Mouse (Mus musculus) WW6 (cell line): Measurements from ENCODE around the gene Ak4.

ENCODE experiments used
- DNase-seq: peaks from one replicate; pipeline ENCODE4 v3.0.0-alpha.2; 2013; ENCODE audit warnings: low read depth, low spot score

Gene Ak4

DNA sequence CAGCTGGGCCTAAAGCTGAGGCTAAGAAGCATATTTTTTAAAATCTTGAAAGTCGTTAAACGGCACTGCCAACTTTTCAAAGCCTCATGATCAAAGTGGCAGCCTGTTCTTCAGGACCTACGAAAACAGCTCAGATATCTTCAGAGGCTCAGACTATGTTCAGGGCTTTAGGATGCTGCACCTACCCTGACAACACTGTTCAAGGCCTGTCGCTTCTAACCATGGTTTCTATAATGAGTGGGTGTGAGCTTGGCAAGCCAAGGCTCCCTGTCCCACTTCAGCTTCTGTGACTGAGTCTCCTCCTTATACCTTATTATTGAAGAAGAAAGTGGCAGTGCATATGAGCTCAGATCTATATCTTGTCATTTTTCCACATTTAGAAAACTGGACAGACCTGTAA lies 40.3 kb downstream of the Ak4 start:
- DNase-seq = no peak

DNA sequence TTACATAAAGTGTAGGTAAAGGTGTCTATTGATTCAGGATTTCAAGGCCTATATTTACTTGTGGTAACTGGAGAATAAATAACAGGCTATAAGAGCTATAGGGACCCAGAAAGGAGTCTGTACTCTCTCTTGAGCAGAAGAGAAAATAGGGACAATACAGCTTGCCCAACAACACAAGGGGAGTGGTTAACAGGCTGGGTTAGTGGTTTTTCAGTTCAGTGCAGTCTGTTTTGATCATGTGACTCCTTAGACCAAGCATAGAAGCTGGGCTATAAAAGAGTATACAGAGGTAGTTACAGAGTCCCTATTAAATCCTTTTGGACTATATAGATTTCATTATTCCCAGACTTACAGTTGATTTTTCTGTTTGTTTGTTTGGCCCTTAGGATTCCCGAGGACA lies 41.0 kb downstream of the Ak4 start:
- DNase-seq = no peak

DNA sequence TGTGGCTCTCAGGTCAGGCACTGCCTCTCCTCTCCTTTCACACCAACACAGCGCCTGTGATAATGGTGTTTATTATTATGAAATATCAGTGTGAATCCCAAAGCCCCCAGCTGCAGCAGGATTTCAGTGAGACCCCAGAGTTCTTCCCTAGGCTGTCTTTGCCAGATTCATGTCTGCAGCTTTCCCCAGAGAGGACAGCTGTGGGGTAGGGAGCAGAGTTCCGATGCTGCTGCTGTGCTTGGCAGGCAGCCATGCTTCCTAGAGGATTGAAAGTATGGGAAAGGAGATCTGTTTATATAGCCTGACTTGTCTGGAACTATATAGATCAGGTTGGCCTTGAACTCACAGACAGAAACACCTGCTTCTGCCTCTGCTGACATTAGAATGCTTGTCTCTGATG lies 43.0 kb downstream of the Ak4 start:
- no peak for DNase-seq

DNA sequence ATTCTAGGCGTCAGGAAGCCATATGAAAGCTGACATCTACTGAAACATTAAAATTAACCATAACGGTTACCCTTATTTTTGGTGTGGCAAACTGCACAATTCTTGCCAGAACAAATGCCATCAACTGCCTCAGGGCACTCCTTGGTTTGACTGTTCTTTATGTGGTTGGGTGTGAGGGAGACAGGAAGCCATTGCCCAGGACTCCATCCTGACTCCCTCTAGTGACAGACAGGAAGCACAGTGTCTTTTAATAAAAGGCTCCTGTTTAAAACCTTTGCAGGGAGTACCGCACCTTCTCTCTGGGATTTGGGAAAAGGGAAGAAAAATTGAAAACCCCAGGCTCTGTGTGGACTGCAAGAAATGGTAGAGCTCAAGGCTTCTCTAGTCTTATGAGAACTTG lies 47.2 kb downstream of the Ak4 start:
- DNase-seq = no peak

DNA sequence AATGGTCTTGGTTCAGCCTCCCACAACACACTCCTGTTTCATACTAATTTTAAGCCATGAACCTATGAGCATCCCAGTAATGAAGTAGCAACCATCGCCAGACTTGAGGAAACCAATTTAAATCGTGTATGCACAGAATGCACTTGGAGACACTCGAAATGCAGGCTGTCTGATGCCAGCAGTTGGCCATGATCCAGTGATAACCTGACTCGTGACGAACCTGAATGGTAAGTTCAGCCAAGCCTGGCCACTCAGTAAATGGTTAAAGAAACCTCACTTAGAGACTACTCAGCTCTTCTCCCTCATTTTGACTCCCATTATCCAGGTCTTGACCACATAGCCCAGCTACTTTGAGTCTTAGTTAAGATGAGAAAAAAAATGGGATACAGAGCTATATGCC lies 50.2 kb downstream of the Ak4 start:
- DNase-seq = no peak

DNA sequence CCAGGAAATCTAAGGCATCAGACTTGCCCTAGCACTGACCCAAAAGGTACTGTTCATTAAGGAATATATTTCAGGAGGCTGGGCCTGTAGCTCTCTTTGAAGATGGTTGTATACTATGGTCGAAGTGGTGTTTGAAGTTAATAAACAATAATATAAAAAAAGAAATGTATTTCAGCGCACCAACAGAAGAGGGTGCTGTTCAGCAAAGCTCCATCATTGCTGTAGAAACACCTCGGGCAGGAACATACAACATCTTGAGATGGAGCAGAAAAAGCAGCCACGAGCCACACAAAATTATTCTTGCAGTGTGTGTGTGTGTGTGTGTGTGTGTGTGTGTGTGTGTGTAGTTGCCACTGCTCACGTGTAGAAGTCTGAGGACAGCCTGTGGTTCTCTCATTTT lies 51.5 kb downstream of the Ak4 start:
- no peak for DNase-seq

DNA sequence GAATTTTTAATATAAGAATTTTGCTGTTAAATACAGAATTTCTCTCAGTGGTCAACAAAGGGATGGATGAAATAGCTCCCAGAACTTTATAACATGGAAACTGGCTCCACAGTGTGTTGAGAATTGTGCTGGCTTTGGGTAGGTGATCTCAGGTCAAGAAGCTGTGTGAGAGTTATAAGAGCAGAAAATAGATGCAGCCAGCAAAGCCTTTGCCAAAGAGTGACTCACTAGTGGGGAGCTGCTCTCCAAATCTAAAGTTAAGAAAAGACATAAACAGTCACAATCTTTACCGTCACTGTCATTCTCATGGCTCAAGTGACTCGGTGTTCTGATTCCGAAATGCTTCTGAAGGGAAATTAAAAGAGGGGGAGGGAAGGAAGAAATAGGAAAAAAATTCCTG lies 53.7 kb downstream of the Ak4 start:
- no peak for DNase-seq

DNA sequence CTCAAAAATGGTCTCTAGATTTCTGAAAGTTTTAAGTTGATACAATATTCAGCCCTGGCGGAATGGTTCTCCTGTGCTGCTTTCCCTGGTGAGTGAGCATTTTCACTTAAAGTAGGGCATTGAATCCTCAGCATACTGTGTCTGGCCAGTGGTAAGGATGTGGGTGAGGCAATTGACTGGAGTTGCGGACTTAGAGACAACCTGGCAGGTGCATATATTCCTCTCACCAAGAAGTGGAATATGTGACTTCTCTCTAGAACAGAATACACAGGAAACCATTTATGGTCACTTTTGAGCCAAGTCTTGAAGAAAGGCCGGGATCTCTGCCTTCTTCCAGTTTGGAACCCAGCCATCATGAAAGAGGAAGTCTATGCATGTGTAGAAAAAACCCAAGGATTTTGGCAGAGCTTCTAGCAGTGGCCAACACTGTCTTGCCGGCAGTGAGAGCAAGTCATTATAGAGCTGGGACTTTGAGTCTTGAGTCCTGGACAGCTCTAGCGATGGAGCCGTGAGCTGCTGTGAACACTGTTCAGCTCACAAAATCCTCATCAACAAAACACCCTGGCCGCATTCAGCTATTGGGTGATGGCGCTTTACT lies 71.3 kb downstream of the Ak4 start:
- DNase-seq = no peak

DNA sequence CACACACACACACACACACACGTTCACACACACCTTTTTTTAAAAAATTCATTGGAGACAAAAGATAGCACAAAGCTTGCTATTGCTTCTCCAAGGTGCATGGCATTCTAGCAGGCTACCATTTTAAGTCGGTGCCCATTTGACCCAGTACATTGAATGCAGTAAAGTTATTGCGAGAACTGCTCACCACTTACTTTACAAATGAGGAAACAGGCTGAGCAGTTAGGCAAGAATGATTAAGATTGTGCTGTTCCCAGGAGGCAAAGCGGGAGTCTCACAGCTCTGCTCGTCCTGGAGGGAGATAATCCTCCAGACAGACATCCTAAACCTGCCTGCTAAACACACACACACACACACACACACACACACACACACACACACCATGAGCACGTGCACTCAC lies 72.6 kb downstream of the Ak4 start:
- no peak for DNase-seq

DNA sequence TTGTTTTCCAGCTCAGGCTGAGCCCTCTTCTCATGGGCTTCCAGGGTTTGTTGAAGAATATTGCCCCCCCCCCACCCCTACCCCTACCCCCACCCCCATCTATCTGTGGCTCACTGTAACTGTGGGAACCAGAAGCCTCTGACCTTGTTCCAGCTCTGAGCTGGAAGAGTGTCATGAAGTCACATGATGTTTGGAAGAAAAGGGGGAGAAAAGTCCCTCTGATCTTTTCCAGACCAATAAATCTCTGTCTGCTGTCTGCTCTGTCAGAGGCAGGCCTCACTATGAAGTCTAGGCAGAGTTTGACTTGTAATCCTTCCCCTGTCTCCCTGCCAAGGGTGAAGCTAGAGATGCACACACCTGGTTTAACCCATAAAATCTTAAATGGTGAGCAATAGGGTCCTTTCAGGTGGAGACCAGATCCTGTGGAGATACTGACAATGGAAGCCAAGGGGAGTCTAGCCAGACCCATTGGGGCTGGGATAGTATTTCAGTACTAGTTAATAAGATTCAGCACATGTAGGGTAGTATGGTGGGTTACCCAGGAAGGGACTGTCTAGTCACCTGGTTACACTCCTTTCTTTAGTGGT lies 74.6 kb downstream of the Ak4 start:
- no peak for DNase-seq

DNA sequence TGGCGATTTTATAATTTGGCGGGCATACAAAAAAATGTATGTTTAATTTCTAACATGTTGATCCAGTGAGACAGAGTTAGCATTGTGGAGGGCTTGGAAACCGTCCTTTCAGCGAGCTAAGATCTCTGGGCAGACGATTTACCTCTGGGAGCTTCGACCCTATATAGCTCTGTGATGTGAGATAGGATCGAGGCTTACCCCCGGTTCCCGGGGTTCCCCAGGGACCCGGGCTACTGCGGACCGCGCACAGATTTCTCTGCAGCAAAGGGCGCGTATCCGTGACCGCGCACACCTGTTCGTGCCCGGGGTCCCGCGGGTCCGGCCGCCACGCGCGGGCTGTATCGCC lies 77.1 kb downstream of the Ak4 start:
- no peak for DNase-seq

DNA sequence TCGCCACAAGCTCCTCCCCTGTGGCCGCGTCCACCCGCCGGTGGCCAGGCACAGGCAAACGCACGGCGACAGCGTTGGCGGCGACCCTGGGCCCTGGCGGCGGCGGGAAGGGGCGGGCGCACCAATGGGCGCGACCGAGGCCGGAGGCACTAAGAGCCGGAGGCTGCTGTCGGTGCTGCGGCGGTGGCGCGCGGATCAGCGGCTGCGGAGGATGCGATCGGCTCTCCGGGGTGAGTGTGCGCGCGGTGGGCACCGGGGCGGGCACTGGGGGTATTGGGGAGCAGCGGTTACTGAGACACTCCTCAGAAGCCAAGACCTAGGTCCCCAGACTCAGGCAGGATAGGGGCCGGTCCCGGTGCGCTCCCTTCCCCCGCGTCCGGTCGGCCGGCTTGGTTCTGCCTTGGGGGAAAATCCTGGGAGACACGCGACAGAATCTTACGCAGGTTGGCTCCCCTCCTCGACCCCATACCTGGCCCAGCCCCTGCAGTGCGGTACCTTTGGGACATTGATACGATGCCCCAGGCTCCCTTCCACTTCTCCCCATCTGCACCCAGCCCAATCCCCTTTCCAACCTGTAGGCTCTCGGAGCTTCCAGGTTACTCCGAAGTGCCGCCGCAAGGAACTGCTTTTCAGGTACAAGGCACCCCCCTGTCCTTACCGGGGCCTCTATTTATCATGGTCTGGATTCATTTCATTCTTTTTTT lies 77.6 kb downstream of the Ak4 start, which contains the start of gene Dnajc6:
Dnajc6 (plus strand) TSS at position 115 of the 704 bp plus-strand sequence.
- DNase-seq = no peak

DNA sequence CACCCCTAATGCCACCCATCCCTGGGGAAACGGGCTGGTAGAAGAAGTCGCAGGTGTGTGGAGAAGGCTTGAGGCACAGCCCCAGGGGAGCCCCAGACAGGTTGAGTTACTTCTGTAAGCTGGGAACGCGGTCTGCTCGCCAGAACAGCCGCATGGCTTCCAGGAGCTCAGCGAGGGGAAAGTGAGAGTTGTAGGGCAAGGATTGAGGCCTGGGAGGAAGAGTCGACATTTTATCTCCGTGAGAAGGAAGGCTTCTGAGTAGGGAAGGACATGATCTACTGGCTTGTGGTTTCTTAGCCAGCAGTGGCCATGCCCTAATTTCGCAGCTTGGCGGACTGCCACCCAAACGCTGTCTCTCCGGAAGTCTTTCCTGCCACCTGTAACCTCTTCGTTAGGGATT lies 78.3 kb downstream of the Ak4 start:
- DNase-seq = no peak

DNA sequence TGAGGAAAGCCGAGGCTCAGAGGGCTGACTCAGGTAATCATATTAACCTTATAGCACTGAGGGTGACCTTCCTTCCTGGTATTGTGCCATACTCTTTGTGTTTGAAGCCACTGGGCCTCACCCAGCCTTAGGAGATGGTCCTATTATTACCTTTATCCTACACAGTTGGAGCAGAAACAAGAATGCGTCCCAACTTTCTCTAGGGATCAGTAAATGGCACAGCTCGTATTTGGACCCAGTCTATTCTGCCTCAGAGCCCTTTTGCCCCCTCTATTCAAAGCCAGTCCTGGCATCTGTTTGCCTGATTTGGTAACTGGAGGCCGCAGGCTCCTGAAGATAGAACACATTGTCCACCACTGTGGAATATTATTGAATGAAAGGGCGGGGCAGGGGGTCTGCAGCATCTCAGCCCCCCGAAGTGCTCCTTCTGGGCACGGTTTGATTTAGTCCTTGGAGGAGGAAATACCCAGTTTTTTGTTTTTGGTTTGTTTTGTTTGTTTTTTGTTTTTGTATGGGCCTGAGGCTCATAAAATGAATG lies 85.5 kb downstream of the Ak4 start:
- DNase-seq = no peak

DNA sequence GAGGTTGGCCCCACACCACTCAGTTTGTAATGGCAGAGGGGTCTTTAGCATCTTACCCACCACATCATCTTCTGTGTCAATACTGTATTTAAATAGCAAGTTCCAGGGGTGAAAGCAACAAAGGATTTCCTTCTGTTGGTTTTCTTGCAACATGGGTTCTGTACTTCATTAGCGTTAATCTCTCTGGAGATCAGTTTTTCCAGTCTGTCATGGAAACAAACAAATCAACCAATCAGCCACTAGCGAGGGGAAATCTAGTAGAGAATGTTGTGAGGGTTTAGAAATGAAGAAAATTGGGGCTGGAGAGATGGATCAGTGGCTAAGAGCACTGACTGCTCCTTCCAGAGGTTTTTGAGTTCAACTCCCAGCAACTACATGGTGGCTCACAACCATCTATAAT lies 86.9 kb downstream of the Ak4 start:
- no peak for DNase-seq

DNA sequence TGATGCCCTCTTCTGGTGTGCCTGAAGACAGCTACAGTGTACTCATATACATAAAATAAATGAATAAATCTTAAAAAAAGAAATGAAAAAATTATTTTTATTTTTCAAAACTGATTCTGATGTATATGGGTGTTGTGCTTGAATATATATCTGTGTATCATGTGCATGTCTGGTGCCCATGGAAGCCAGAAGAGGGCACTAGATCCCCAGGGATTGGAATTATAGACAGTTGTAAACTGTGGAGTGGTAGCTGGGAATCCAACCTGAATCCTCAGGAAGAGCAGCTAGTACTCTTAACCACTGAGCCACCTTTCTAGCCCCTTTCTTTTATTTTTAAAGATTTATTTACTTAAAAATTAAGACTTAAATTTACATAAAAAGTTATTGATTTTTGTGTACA lies 87.3 kb downstream of the Ak4 start:
- no peak for DNase-seq

DNA sequence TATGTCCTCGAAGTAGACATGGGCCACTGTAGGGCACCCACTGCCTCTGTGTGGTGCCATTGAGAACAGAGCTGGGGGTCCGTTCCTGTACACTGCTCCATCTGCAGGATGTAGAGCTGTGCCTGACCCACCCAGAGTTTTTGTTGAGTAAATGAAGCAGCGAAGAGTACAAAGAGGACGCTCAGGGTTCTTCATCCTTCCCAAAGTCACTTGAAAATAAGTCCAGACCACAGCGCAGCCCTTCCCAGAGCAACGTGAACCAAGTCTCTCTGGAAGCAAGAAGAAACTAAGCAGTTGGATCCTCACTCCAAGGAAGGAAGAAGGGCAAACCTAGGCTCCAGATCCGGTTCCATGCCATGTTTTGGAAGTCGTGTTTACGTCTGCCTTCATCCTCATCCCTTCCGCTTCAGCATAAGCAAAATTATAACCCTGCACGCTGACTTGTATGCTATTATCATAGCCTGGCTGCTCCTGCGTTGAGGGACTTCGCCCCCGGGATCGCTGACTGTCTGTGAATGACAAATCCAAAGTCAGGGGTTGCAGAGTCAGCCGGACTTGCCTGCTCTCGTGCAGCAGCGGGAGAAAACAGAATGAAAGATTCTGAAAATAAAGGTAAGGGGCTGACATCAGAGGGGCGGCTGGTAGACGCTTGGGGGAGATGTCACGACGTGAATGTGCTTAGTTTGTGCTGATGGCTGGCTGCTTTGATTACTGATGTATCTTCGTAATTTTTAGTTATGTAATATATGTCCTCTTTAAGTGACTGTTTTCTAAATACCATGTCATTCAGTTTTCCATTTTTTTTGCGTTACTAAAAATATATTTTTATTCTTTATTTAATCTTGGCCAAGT lies 88.7 kb downstream of the Ak4 start:
- no peak for DNase-seq

DNA sequence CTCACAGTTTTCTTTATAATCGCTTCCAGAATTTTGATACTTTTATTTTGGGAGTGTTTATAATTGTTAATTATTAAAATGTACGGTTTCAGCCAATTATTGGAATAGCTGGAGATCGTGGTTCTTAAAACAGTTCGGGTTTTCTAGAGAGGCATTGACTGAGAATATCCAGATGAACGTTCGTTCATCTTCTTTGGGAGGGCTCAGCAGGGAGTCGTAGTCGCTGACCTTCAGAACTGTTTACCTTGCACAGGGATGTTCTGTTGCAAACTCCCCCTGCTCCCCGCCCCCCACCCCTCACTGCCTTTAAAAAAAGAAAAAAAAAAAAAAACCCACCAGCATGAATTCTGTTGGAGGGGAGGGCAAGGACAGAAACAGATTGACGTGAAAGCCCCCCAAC lies 89.4 kb downstream of the Ak4 start:
- no peak for DNase-seq

DNA sequence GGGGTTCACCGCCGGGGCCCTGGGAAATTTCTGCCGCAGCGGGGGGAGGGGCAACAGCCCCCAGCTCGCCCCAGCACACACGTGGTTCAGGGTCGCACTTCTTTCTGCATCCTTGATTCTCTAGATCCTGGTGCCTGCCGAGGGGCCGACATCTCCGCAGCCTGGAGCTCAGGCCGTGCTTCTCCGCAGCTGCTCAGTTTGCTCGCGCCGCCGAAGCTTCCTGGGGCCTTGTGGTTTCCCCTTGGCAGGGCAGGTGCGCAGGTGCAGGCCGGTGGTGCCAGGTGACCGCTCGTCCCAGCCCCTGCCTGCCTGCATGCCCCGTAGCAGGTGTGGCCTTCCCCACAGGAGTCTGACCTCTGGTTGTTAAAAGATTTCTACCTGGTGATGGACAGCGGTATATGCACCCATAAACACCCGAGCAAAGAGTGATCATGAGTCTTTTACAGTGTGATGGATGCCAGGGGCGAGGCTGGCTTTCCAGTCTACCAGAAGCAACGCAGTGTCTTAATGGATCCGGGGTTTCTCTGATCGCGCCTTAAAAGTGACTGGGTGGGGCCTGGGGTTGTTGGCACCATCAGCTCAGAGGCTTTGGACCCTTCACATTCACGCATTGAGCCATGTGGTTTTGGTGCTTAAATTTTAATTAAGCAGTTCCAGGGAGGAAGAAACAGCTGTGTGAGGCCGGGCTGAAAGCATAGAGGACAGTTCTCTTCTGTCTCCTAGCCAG lies 89.9 kb downstream of the Ak4 start:
- no peak for DNase-seq

DNA sequence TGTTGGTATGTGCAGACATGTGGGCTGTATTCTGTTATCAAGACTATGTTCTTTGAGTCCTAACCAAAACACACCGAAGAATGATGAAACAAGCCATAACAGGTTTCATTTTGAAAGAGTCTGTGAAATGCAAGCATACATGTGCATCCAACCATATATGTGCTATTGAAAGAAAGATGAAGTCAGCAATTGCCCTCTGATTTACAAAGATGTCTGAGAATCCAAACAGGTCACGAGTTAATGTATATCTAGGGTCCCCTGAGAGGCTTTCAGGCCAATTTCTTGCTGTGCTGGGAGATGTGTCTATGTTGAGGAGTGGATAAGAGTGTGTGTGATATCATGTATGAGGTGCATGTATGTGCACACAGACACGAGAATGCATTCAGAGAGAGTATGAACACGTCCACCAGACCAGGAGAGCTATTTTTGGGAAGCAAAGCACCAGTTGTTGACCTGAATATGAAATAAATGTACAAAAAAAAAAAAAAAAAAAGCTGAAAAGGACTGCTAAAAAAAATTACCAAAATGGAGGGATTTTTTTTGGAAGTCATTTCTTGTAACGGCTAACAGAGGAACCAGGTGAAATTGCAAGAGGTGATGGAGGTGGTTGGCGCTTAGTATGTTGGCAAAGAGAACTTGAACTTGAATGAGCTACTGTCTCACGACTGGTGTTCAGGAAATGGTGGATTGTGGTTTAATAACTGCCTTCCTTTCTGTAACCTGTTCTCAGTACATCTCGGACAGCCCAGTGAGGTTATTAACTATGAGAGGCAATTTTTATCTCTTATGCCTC lies 91.2 kb downstream of the Ak4 start:
- no peak for DNase-seq

DNA sequence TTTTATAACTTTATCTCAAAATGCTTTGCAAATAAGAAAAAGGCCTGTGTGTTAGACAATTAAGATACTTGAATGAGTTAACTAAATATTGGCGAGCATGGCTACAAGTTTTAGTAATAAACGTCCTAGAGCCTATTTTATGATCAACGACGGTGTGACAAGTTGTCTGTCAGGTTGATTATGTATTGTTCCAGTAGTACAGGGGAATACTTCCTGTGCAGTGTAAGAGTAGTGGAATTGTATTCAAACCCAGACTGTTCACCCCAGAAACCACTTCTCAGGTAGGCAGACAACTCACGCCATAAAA lies 91.8 kb downstream of the Ak4 start:
- no peak for DNase-seq
